Mouse (Mus musculus) embryonic facial prominence, embryonic 13.5 days (tissue): Measurements from ENCODE around the gene Actl6a. TPM values are rescaled to one million over a fixed set of nuclear protein-coding genes. Genes with fewer than 3 reads are reported as not detected.
A peak's percentile ranks its signal among the peaks of the same experiment; 100 is the strongest.
"Not testable (repeated sequence)": the region's sequence is repeated elsewhere in the genome, so short reads cannot be mapped to it uniquely, and the experiment has no call there.

Source experiments
- ATAC-seq: fragments of 200-750 bp; cut with Nextera tagmentation; 2 replicates; pipeline ENCODE4 v1.8.0; 2017; ENCODE audit warnings: low read depth; ENCODE audit not compliant: insufficient number of reproducible peaks, insufficient read depth, low FRiP score, low TSS enrichment
- H3K27ac ChIP-seq: fragments of 300-500 bp; sonication (generic); 2 replicates; pipeline ENCODE4 v1.5.1; 2015; ENCODE audit warnings: moderate library complexity, mild to moderate bottlenecking, inconsistent platforms
- H3K27me3 ChIP-seq: fragments of 300-500 bp; sonication (generic); 2 replicates; pipeline ENCODE4 v1.6.1; 2015; ENCODE audit warnings: mild to moderate bottlenecking, inconsistent platforms
- H3K36me3 ChIP-seq: fragments of 300-500 bp; sonication (generic); 2 replicates; pipeline ENCODE4 v1.6.1; 2015; ENCODE audit warnings: mild to moderate bottlenecking, inconsistent platforms
- H3K4me1 ChIP-seq: fragments of 300-500 bp; sonication (generic); 2 replicates; pipeline ENCODE4 v1.6.1; 2015; ENCODE audit warnings: inconsistent platforms
- H3K4me2 ChIP-seq: fragments of 300-500 bp; sonication (generic); 2 replicates; pipeline ENCODE4 v1.6.1; 2015; ENCODE audit warnings: moderate library complexity, mild to moderate bottlenecking, inconsistent platforms
- H3K4me3 ChIP-seq: fragments of 300-500 bp; sonication (generic); 2 replicates; pipeline ENCODE4 v1.5.1; 2015; ENCODE audit warnings: mild to moderate bottlenecking, inconsistent platforms
- H3K9ac ChIP-seq: fragments of 300-500 bp; sonication (generic); 2 replicates; pipeline ENCODE4 v1.6.1; 2015; ENCODE audit warnings: mild to moderate bottlenecking, inconsistent platforms
- H3K9me3 ChIP-seq: fragments of 300-500 bp; sonication (generic); 2 replicates; pipeline ENCODE4 v1.6.1; 2016; ENCODE audit warnings: inconsistent platforms
- WGBS: fragments of 180-500 bp; shearing (Covaris S2); methylation state at CpG from one replicate; pipeline ENCODE4 v1.1.7; 2015; ENCODE audit warnings: mixed read lengths; 5-methylcytosine and 5-hydroxymethylcytosine counted together
- polyA plus RNA-seq: library from polyadenylated mRNA; unstranded; fragments of >200 nt; fragmentation: Nextera tagmentation; extraction: Ambion mirVana; gene quantifications from 2 replicates; pipeline ENCODE4 v1.2.1, GENCODE M21; 2015

The Actl6a gene
- polyA plus RNA-seq, 1 experiment from 2014 or later: 186 TPM

- Histone ChIP-seq H3K9me3 (no peaks in the 10 kb centered on the region), H3K4me1 (no peaks in the 10 kb centered on the region), H3K4me3 (no peak overlapping the region), H3K4me2 (no peak overlapping the region), H3K27ac (no peak overlapping the region), H3K27me3 (no peaks in the 10 kb centered on the region), H3K36me3 (peaks cover 90% of the 10 kb centered on the region), H3K9ac (no peak overlapping the region)
- 87% methylated on average over 4 of the region's 4 CpGs for WGBS
- ATAC-seq: no peak
Measured at GRCm38 (mm10) chr3:32727861-32728260, 21.8 kb downstream of the Actl6a start.

- ATAC-seq: peak; percentile 96
- Histone ChIP-seq H3K4me1 (peaks cover 15% of the 10 kb centered on the region), H3K27ac (peak within 1 kb of the TSS; percentile 78), H3K27me3 (no peaks in the 10 kb centered on the region), H3K9ac (peak within 1 kb of the TSS; percentile 90), H3K36me3 (peaks cover 25% of the 10 kb centered on the region), H3K9me3 (no peaks in the 10 kb centered on the region), H3K4me3 (peak within 1 kb of the TSS; percentile 96), H3K4me2 (peak within 1 kb of the TSS; percentile 80)
- WGBS: under 1% methylated on average over 62 of the region's 62 CpGs
Measured at GRCm38 (mm10) chr3:32736244-32737171, 30.4 kb downstream of the Actl6a start, which contains the start of gene Ndufb5. Gene Ndufb5 (plus strand): TSS chr3:32736990.

- H3K9me3 ChIP-seq: no peaks in the 10 kb centered on the region
- peak within 1 kb of the TSS; percentile 96 for H3K4me3 ChIP-seq
- H3K4me1 ChIP-seq: peaks cover 15% of the 10 kb centered on the region
- peaks cover 23% of the 10 kb centered on the region for H3K36me3 ChIP-seq
- H3K4me2 ChIP-seq: peak within 1 kb of the TSS; percentile 80
- WGBS: under 1% methylated on average over 31 of the region's 31 CpGs
- H3K27ac ChIP-seq: peak within 1 kb of the TSS; percentile 78
- H3K9ac ChIP-seq: peak within 1 kb of the TSS; percentile 90
- no peaks in the 10 kb centered on the region for H3K27me3 ChIP-seq
- no peak; the same call in 1 of the 2 replicates for ATAC-seq
Measured at GRCm38 (mm10) chr3:32737172-32737655, 31.1 kb downstream of the Actl6a start, which contains the start of gene Mrpl47. Gene Mrpl47 (minus strand): TSS chr3:32737605.

GRCm38 (mm10) chr3:32738549-32738948, 32.5 kb downstream of the Actl6a start:
- ATAC-seq: no peak
- Histone ChIP-seq H3K27me3 (no peaks in the 10 kb centered on the region), H3K4me2 (peak overlapping the region; percentile 80; the same call in 1 of the 2 replicates), H3K9ac (no peak overlapping the region), H3K4me3 (no peak overlapping the region), H3K27ac (no peak overlapping the region), H3K36me3 (peaks cover 17% of the 10 kb centered on the region), H3K4me1 (peaks cover 15% of the 10 kb centered on the region), H3K9me3 (no peaks in the 10 kb centered on the region)
- 94% methylated on average over 5 of the region's 5 CpGs for WGBS

GRCm38 (mm10) chr3:32742276-32742780, 36.2 kb downstream of the Actl6a start:
- peaks cover 35% of the 10 kb centered on the region for H3K36me3 ChIP-seq
- H3K27me3 ChIP-seq: no peaks in the 10 kb centered on the region
- no peak overlapping the region for H3K4me2 ChIP-seq
- no peaks in the 10 kb centered on the region for H3K9me3 ChIP-seq
- no peak overlapping the region for H3K9ac ChIP-seq
- H3K4me1 ChIP-seq: peaks cover 12% of the 10 kb centered on the region
- H3K27ac ChIP-seq: no peak overlapping the region
- H3K4me3 ChIP-seq: no peak overlapping the region
- ATAC-seq: no peak
- WGBS: 80% methylated on average over 2 of the region's 2 CpGs

- Histone ChIP-seq H3K27me3 (no peaks in the 10 kb centered on the region), H3K4me2 (no peak overlapping the region), H3K27ac (no peak overlapping the region), H3K4me3 (no peak overlapping the region), H3K4me1 (no peaks in the 10 kb centered on the region), H3K9ac (no peak overlapping the region), H3K9me3 (no peaks in the 10 kb centered on the region), H3K36me3 (peaks cover 58% of the 10 kb centered on the region)
- ATAC-seq: no peak
- 95% methylated on average over 6 of the region's 6 CpGs for WGBS
Measured at GRCm38 (mm10) chr3:32745001-32745400, 38.9 kb downstream of the Actl6a start.

- peaks cover 62% of the 10 kb centered on the region for H3K36me3 ChIP-seq
- H3K4me3 ChIP-seq, H3K27me3 ChIP-seq, H3K4me2 ChIP-seq, H3K9ac ChIP-seq, H3K9me3 ChIP-seq, H3K27ac ChIP-seq, H3K4me1 ChIP-seq, ATAC-seq: not testable (repeated sequence)
Measured at GRCm38 (mm10) chr3:32745426-32745825, 39.3 kb downstream of the Actl6a start.

- no peak overlapping the region for H3K4me2 ChIP-seq
- H3K9me3 ChIP-seq: no peaks in the 10 kb centered on the region
- no peaks in the 10 kb centered on the region for H3K4me1 ChIP-seq
- H3K9ac ChIP-seq: no peak overlapping the region
- ATAC-seq: no peak
- H3K36me3 ChIP-seq: peaks cover 74% of the 10 kb centered on the region
- no peak overlapping the region for H3K4me3 ChIP-seq
- WGBS: 93% methylated on average over 9 of the region's 9 CpGs
- H3K27me3 ChIP-seq: no peaks in the 10 kb centered on the region
- H3K27ac ChIP-seq: no peak overlapping the region
Measured at GRCm38 (mm10) chr3:32748384-32748783, 42.3 kb downstream of the Actl6a start.

GRCm38 (mm10) chr3:32749820-32750579, 43.9 kb downstream of the Actl6a start:
- H3K36me3 ChIP-seq: peaks cover 78% of the 10 kb centered on the region
- H3K4me1 ChIP-seq: no peaks in the 10 kb centered on the region
- 91% methylated on average over 4 of the region's 4 CpGs for WGBS
- H3K27ac ChIP-seq: no peak overlapping the region
- no peaks in the 10 kb centered on the region for H3K9me3 ChIP-seq
- H3K9ac ChIP-seq: no peak overlapping the region
- no peak for ATAC-seq
- no peak overlapping the region for H3K4me2 ChIP-seq
- H3K27me3 ChIP-seq: no peaks in the 10 kb centered on the region
- no peak overlapping the region for H3K4me3 ChIP-seq

GRCm38 (mm10) chr3:32754384-32754915, 48.4 kb downstream of the Actl6a start:
- no peak overlapping the region for H3K27ac ChIP-seq
- no peak overlapping the region for H3K4me2 ChIP-seq
- peaks cover 54% of the 10 kb centered on the region for H3K36me3 ChIP-seq
- H3K9ac ChIP-seq: no peak overlapping the region
- no peaks in the 10 kb centered on the region for H3K4me1 ChIP-seq
- 91% methylated on average over 3 of the region's 3 CpGs for WGBS
- H3K4me3 ChIP-seq: no peak overlapping the region
- no peaks in the 10 kb centered on the region for H3K9me3 ChIP-seq
- ATAC-seq: no peak
- H3K27me3 ChIP-seq: no peaks in the 10 kb centered on the region

- H3K9me3 ChIP-seq: no peaks in the 10 kb centered on the region
- H3K27me3 ChIP-seq: no peaks in the 10 kb centered on the region
- ATAC-seq: no peak
- no peak overlapping the region for H3K27ac ChIP-seq
- H3K4me2 ChIP-seq: no peak overlapping the region
- 62% methylated on average over 5 of the region's 5 CpGs for WGBS
- H3K36me3 ChIP-seq: peaks cover 10% of the 10 kb centered on the region; the same call in 1 of the 2 replicates
- H3K9ac ChIP-seq: no peak overlapping the region
- H3K4me3 ChIP-seq: no peak overlapping the region
- no peaks in the 10 kb centered on the region for H3K4me1 ChIP-seq
Measured at GRCm38 (mm10) chr3:32759212-32759611, 53.1 kb downstream of the Actl6a start.
